Mouse (Mus musculus): ENCODE measurements around the gene Stard5.

Gene Stard5

DNA sequence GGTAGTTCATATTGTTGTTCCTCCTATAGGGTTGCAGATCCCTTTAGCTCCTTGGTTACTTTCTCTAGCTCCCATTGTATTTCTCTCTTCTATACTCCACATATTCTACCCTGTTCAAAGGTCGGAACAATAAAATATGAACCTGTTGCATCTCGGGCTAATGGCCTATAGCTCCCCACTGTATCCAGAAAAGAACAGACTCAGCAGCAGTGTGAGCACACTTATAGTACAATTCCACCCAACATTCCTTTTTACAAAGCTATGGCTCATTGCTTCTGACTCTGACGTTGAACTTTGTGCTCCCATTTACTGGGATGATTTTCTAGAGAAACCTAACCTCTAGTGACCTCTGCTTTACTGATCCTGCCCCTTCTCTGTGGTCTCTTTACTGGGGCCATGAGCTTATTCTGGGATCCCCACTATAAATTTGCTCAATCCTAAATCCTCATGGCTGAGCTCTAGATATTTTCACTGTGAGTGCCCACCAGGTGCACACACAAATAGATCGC lies 34.4 kb downstream of the Stard5 start:
- DNase-seq: no peak

DNA sequence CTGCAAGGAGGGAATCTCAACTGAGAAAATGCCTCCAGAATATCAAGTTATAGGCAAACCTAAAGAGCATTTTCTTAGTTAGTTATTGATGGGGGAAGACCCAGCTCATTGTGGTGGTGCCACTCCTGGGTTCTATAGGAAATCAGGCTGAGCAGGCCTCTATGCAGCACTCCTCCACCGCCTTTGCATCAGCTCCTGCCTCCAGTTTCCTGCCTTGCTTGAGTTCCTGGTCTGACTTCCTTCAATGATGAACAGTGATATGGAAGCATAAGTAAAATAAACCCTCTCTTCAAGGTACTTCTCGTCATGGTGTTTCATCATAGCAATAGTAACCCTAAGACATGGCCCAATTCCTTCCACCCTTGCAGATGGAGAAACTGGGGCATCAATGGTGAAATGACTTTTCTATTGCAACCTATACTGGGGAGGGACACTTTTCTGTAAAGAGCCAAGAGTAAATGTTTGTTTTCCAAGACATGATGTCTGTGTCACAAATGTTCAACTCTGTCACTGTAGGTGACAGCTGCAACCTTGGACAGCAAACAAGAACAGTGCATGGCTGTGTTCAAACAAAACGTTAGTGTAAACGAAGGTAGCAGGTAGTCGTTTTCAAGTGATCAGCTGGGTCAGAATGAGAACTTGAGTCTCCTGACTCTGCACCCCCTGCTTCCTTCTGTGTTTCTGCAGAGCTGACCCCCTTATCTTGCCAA lies 36.3 kb downstream of the Stard5 start:
- DNase-seq: no peak

DNA sequence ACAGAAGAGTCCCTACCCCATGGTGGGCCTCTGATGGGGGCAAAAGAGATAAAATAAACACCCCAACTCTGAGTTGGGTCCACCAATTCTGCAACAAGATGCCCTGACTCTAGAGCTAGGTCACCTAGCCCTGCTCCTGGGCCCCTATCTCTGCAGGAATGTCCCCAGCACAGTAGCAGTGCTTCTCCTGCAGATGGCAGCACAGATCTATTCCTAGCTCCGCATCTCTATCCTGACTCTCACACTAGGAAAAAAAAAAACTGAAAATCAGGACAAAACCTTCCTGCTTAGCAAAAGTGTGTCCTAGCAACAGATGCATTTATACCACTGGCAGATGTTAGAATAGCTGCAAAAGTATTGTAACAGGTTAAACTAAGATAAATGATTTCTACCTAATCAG lies 37.0 kb downstream of the Stard5 start:
- peak; percentile 60 for DNase-seq

DNA sequence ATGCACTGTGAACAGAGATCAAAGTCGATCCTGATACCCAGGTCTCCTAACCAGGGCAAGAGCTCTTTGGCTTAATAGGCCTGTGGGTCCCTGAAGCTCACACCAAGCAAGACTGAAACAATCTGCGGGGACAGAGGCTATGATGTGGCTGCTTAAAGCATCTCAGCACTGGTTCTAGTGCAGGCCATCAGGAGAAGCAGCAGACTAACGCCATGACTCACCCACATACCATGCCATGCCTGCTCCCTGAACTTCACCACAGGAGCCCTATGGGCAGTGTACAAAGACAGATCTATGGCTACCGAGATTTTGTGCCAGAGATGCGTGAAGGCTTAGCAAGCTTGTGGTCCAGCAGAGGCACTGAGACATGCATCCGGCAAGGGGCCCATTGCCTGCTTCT lies 39.8 kb downstream of the Stard5 start:
- peak; percentile 1 for DNase-seq

DNA sequence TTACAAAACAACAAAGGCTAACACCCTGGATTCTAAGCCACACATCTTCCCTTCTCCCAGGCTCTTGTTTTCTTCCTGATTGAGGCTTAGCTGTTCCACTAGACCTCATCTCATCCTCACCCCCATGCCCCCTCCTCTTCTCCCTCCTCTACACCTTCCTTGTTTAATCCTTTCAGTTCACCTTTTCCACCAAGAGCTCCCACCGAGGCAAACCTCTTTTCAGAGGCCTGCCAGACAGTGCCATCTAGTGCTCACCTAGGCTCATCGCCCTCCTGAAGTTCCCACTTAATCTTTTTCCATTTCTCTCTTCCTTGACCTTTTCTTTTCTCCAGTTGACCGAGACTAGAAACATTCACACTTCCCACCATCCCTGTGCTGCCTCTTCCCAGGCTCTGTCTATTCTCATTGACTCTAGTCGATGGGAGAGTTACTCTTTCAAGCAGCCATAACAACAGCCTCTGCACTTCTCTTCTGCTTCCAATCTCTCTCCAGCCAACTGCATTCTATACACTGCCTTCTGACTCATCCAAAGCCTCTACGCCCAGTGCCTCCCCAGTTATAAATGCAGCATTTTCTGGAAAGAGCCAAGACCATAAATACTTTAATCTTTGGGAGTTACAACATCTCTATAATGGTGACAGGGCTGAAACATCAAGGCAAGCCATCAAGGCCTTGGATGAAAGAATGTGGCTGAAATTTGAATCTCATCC lies 43.9 kb downstream of the Stard5 start:
- peak; percentile 65 for DNase-seq

DNA sequence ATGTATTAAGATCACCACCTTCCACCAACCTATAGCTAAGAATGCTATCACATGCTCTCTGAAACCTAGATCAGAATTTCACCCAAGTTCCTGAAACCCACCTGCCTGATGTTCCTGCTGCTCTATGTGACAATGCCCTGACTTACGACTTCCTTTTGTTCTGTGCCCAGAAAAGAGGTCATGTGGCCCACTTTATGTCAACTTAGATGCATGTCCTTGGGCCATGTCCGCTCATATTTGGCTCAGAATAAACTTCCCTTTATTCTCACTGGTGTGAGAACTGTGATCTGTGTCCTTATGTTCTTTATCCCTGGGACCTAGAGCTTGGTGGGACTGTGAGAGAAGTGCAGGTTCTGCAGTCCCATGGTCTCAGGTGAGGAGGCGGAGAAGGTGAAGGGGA lies 45.5 kb downstream of the Stard5 start:
- no peak for DNase-seq

DNA sequence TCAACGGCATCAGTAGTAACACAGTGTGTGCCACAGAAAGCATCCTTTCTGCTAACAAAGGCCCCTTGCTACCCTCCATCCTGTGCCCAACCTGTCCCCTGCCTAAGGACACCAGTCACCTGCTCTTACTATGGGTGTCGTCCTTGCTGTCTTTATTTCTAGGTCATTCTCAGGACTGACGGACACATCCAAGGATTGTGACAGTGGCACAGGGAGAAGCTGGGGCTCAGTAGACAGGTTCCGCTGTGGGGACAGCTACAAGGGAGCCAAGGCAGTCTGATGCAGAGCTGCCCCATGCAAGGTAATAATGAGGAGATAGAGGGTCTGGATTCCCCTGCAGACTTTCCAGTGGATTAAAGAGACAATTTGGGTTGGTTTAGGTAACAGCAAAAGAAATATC lies 46.7 kb downstream of the Stard5 start:
- no peak for DNase-seq

DNA sequence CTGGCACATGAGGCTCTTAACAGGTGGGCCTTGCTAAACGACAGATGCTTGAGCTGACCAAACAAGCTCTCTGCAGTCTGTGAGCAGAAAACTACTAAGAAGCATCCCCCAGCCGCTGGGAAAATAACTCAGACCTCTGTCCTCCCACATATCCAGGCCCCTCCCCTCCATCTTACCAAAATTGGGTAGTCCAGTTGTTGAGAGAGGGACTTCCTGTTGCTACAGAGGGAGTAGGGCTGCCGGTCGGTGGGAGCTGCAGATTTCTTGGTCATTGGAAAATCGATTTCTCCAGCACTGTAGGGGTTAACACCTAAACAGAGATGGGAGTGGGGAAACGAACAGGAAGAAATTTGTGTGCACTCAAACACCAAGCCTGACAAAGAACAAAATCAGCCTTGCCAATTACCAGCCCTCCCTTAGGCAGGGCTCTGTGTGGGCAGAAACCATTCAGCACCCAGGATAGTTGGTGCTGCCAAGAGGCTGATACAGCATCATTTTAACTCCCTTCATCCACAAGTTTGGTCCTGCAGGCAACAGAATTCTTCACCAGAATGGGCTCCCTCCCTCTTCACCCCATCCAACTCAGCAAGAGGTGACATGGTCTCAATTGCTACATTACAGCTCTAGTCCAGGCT lies 51.0 kb downstream of the Stard5 start:
- DNase-seq: no peak

DNA sequence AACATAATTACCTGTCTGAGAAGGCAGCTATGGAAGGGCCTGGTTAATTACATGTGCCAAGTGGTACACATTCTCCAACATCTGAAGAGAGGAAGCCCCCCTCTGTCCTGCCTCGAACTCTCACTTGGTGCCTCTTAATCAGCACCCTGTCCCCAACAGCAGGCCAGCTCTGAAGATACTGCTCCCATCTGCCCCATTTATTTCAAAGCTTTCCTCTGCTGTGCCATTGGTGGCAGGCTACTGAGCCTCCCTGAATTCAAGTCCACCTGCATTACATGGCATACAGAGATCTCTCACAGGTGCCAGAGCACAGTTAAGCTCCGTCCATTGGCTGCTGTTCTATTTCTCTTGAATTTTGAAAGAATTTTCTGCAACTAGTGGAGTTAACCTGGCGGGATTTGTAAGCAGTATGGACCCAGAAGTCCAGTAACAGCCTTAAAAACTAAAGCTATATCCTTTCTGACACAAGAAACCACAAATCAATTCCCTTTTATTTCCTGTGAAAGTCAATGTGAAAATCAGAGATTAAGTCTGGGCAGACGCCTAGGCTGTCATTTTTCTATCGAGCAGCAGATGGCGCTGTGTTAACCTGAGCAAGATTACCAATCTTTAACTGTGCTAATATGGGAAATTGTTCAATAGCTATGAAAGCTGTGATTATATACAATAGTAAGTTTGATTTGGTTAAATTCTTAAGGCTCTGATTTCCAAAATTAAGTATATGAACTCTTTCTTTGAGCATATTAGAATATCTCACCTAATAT lies 63.9 kb downstream of the Stard5 start:
- DNase-seq: peak; percentile 12

DNA sequence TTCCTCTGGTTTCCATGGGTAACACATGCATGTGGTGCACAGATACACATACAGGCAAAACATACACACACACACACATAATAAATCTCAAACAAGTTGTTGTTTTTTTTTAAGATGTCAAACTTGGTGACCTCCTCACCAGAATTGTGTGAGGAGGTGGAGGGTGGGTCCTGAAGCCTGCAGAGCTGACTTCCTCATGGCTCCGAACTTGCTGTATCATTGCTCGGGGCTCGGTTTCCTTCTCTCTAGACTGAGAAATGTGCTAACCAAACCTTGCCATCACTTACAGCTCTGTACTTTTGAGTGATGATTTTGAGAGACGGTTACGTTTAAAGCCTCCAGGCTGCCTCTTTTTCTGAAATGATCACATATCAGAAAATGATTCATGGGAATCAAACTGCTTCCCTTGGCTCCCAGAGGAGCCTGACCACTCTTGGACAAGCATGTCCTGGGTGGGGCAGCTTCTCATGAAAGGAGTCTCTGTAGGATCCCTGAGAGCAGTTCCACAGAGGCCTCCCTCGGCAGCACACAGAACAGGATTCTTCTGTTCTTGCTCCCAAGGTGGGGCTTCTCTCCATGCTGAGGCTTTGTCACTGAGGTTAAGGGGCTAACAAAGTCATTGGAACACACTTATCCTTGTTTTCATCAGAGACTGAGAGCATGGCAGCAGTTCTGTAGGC lies 67.4 kb downstream of the Stard5 start:
- DNase-seq: no peak
